Mouse (Mus musculus): ENCODE measurements at regions not wholly inside any gene's neighbourhood (a gene's known extent, or its start where the extent isn't known, plus 50 kb on each side); places are given as distances from the start of the nearest gene placed in this dataset.

DNA sequence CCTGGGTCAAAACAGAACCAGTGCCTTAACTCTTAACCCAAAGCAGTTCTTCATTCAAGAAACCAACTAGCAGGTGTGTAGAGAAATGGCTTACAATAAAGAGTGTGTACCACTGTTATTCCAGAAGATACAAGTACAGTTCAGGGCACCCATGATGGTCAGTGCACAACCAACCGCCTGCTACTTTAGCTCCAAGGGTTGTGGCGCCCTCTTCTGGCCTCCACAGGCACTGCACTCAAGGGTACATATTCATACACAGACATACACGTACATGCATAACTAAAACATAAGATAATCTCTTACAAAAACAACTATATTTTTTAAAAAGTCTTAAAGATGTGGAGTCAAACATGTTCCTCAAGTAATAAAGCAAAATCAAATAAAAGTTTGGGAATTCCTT, 65.9 kb upstream of the Peli2 start:
- peak; percentile 6 for DNase-seq (ENCODE audit: low read depth, low spot score)

DNA sequence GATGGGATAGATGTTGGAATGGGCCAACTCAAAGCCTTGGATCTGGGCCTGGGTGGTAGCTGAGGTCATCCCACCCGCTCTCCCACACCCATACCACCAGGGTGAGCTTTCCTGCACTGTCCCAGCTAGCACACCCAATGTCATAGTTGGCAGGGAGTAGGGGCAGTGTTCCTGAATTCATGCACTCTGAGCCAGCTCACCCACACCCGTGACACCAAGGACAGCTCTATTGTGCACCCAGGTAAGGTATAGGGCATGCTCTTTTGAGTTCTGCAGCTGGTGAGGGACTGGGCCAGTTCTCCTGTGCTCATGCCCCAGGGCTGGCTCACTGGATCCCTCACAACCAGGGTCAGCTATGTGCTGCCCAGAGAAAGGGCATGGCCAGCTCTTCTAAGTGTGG, 64.8 kb upstream of the Peli2 start:
- no peak for DNase-seq (ENCODE audit: low read depth, low spot score)

DNA sequence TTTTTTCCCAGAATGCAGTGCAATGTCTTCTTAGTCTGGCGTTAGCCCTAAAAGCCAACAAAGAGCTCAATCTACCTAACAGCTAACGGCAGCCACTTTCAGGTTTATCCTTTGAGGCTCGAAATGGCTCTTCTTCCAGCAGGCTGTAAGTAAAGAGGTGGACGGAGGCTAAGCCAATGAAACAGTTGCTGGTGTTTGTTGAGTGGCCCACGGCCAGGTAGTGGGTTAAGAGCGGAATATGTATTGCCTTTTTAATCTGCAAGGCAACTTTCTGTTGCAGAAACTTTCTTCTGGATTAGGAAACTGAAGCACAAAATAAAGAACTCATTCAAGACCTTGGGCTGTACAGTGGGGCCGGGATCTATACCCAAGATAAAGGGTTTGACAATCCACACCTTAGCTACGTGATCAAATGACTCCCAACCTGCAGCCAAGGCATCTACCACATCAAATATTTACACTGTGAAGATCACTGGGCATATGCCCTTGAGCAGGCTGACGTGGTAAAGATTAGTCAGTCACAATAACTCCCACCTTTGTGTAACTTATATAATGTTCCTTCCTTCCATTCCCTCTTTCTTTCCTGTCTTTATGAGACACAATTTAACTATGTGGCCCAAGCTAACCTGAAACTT, 62.3 kb upstream of the Peli2 start:
- no peak for DNase-seq (ENCODE audit: low read depth, low spot score)

GRCm38 (mm10) chr14:48059664-48060455, 60.8 kb upstream of the Peli2 start:
- DNase-seq (ENCODE audit: low read depth, low spot score) = no peak

GRCm38 (mm10) chr14:48068641-48069040, 52.0 kb upstream of the Peli2 start:
- no peak for DNase-seq (ENCODE audit: low read depth, low spot score)
